Mouse (Mus musculus) layer of hippocampus, postnatal 10 days (tissue): Measurements from ENCODE around the gene Pou2f1. TPM values are rescaled to one million over a fixed set of nuclear protein-coding genes. Genes with fewer than 3 reads are reported as not detected.

Experiments
- DNase-seq, 2 experiments: peaks; one replicate each; pipeline ENCODE4 v3.0.0; 2021; ENCODE audit warnings: low spot score in 2 of 2
- total RNA-seq, 2 experiments: library from RNA; stranded (reverse); gene quantifications; 2 replicates each; pipeline ENCODE4 v1.2.3; 2021

Gene Pou2f1
- total RNA-seq, 2 experiments from 2014 or later: 18.6 to 22.2 TPM

DNA sequence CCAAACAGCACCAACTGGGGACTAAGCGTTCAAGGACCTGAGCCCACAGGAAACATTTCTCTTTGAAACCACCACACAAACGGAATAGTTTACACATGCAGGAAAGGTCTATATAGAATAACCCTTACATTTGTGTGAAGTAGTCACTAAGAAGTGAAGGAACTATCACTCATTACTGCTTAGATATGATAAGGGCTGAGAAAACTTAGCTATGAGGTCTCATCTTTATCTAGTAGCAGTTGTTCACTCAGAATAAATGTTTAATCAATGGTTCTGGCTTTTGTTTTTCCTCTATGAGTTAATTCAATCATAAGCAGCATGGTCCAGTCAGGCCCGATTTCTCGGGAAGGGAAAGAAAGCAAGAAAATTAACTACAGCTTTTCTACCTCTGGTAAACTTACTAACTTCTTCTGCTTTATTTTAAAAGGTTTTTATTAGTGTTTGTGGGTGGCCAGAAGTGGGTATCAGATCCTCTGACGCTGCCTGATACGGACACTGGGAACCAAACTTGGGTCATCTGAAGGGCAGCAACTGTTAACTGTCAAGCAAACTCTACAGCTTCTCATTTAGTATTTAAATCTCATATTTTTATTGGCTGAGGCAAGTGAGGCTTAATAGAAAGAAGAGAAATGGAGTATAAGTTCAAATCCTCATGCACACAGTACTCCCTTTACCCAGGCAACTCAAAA, 40.7 kb downstream of the Pou2f1 start:
- DNase-seq: no peak

DNA sequence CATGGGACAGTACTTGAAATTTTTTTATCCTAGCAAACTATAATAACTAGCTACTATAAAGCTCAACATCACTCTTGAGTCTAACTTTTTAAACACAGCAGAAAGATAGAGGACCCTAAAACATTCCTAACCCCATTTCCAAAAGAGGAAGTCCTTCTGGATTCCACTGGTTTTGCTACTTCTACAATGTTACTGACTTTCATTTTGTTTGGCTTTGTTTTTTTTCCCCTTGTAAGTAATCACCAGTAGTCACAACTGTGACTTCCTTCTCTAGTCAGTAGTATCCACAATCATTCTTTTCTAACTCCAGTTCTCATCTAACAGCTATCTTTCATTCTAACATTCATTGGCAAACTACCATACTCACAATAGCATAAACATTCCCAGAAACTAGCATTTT, 44.3 kb downstream of the Pou2f1 start:
- DNase-seq: no peak

DNA sequence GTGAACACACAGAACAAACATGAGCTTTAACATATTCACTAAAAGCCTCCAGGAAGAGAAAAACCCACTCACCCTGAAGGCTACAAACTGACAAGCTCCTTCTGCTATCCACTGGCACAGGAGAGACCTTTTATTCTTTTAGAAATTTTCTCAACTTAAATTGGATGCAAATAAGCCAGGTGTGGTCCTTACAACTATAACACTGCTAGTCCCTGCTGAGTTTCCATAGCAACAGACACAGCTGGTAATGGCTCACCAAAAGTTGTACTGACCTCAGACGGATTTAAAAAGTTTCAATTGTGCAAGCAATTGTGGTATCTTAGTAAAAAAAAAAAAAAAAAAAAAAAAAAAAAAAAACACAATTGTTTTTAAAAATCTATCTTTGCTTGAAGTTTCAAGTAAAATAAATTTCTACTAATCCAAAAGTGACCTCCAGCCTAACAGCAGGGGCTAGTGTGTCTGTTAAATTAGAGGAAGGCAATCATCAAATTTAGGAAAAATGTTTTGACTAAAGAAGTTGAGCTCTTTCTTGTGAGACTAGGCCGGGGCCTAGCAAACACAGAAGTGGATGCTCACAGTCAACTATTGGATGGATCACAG, 54.2 kb downstream of the Pou2f1 start:
- no peak for DNase-seq

DNA sequence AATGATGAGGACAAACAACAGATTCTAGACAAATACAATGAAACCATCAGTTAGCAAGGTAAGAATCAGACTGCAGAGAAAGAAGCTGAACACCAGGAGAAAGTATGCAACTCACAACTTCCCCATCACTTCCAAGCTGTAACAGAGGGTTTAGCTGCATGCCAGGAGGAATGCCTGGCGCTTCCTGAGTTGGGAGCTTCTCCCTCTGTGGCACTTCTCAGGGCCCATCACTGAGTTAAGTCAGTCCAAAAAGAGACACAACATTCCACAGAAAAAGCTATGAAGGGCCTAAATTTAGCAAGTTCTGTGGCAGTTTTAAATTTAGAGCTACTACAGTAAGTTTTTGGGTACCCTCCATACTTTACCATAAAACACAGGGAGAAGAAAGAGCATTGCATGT, 59.2 kb downstream of the Pou2f1 start:
- no peak for DNase-seq

DNA sequence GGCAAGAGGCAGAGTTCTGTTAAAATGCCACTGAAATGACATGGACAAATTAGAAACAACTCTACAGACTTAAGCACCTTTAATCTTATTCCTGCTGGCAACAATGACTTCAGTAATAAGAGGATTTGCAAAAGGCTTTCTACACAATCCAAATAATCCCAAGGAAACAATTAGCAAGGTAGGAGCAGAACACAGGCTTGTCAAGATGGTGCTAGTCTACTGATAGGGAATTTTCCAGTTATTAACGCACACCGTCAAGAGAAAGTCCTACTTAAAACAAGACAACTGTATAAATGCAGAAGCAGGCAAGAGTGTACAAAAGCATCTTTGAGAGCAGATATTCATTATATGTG, 67.0 kb downstream of the Pou2f1 start:
- DNase-seq: no peak

DNA sequence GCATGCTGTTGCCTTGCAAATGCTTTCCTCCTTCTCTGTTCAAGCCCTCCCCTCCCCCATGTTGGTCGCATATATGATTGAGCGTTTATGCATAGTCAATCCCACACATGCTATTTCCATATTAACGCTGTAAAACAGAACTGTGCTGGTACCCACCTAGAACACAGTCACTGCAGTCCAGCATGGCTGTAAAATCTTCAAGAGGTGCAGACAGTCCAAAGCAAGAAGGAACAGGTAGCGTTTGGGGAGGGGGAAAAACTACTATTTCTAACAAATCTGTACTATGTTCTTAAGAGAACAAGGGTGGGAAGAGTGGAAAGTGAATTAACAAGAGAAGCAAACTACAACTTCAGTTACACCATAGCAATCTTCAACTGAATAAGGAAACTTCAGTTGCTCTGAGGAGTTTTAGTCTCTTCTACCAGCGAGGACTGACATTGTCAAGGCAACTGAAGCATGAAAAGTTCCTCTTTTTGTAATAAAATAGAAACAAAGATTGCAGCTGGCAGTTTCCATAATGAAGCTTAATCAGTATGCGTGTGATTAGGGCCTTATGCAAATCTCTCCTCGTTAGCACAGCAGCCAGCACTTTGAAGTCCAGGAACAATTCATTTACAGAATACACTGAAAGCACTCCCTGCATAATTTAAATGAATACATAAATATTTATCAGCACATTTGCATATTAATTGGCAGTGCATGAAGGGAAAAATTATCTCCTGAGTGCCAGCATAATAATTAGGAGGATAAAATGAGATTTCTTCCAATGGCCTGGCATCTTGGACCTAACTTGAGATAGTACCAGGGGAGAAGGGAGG, 67.6 kb downstream of the Pou2f1 start:
- DNase-seq: peak; percentile 19 to 36

DNA sequence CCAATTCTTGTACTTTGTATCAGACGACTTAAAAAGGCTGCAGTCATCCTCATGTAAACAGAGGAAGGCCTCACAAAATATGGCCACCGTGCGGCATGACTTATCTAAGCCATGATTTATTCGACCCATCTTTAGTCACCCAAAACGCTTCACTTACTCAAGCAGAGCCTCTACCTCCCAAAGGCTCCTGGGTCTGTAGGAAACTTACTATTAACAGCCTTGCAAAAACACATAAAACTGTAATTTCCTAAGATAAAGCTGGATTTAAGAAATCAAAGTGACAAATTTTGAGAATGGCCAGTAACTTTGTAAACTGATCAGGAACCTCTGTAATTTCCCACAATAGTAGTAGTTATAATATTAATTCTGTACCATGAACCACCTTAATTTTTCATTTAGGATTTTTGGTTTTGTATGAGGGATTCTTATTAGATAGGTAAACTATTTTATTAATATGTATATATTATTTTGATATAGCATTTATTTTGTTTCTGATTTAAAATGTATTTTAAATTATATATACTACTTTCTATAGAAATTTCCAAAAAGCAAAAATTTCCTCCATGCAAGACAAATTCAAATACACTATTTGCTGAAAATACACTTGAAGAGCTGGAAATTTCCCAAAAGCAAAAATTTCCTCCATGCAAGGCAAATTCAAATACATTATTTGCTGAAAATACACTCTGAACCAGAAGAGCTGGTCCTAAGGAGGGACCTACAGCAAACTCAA, 68.4 kb downstream of the Pou2f1 start:
- no peak for DNase-seq

DNA sequence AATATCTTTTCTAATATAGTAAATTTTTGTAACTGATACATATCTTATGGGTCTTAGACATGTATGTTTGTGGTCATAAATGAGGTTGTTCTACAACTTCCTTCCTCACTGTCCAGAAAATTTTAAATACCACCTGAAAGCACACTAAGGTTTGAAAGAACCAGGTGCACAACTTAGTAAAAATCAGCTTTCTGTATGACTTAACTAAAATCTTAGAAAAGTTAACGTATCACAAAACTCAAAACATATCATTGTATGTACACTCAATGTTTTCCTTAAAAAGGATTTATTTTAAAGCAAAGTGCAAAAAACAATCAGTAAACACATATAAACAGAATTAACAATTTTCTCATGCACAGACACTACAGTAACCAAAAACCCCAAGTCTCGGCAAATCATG, 69.6 kb downstream of the Pou2f1 start:
- no peak for DNase-seq

DNA sequence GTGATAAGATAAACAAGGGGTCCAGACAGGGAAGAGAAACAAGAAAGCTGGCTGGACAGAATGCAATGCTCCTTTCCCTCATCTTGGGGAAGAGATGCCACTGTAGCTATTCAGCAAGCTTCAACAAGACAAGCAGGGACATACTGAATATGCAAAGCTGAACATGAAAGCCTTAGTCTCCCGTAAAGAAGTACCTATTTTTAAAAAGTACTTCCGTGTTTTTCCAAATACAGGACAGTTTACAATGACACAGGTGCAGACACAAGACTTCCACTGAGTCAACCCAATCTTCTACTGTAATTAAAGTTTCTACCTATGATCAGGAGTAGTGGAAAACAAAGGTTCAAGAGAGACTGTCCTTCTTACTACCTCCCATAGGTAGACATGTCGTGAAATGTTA, 72.0 kb downstream of the Pou2f1 start:
- DNase-seq: no peak

DNA sequence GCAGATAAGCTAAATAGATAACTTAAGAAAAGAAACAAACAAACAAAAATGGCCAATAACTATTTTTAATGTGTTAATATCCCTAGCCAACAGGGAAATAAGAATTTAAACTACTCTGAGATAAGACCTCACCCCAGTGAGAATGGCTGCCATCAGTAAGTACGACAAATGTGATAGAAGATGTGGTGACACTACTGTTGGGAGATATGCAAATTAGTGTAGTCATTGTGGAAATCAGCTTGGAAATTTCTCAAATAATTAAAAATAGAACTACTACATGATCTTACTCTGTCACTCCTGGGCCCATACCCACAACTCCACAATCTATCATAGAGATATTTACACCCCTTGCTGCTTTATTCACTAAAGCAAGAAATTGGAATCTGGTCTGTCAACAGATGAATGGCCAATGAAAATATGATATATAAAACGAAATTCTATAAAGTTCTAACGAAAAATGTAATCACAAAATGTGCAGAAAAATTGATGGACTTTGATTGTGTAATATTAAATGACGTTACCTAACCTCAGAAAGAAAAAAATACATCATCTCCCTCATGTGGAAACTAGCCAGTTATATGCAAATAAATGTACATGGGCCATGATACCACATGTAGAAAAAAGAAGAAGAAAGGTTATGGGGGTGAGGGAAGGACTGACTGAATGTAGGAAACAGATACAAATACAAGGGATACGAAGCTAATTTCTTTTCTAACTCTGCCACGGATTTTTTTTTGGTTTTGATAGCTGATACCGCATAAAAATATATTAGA, 74.8 kb downstream of the Pou2f1 start:
- DNase-seq: no peak

DNA sequence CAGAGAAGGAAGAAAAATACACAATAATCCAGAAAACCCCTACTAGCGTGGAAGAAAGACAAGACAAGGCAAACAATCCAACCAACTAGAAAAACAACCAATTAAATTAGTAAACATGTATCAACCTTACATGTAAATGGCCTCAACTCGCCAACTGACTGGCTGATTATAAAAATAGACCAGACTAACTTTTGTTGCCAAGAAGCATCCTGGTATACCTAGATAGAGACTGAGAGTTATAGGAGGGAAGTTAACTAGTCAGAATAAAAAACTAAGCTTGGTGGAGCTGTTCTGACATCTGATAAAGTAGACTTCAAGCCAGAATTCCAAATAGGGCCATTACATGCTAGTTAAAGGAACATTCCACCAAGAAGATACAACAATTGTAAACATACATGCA, 77.3 kb downstream of the Pou2f1 start:
- DNase-seq: no peak

DNA sequence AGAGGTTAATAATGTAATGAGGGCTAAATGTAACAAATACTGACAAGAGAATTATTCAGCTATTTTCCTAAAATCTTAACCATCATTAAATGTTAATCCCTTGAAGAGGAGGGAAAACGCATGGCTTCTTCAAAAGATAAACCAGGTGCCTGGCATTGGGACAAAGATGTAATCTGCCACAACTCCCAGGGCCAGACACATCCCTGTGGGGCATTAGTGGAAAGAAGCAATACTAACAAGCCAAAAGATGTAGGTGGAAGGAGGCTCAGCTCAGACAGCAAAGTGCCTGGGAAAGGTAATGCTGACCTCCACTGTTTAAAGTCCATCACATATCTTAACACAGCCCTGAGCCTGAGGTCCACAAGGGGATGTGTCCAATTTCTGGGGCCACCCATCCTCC, 80.0 kb downstream of the Pou2f1 start:
- DNase-seq: no peak

DNA sequence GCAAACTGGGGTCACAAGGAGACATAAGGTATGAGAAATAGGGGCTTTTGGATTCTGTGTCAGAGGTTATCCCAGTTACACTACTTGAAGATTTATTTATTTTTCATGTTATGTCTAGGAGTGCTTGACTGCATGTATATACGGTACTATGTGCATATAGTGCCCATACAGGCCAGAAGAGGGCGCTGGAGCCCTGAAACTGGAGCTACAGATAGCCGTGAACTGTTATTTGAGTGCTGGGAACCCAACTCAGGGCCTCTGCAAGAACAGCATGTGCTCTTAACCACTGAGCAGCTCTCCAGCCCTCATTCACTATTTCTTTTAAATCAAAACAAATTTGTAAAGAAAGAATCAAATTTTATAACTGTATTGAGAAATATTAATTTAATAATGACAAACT, 81.5 kb downstream of the Pou2f1 start:
- no peak for DNase-seq

DNA sequence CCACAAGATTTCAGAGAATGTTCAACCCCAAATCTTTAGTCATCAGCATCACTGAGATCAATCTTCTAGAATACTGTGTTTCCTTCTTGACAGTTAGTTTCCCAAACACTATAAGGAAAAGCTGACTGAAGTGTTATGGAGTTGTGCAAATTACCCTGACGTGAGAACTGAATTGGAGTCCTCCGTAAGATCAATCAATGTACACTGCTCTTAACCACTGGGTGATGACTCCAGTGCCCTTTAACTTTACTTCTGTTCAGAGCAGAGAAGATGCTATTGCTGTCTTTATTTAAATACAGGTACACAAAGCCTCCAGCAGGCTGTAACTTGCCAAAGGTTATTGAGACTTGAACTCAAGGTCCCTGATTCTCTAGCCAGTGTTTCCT, 88.1 kb downstream of the Pou2f1 start:
- DNase-seq: no peak

DNA sequence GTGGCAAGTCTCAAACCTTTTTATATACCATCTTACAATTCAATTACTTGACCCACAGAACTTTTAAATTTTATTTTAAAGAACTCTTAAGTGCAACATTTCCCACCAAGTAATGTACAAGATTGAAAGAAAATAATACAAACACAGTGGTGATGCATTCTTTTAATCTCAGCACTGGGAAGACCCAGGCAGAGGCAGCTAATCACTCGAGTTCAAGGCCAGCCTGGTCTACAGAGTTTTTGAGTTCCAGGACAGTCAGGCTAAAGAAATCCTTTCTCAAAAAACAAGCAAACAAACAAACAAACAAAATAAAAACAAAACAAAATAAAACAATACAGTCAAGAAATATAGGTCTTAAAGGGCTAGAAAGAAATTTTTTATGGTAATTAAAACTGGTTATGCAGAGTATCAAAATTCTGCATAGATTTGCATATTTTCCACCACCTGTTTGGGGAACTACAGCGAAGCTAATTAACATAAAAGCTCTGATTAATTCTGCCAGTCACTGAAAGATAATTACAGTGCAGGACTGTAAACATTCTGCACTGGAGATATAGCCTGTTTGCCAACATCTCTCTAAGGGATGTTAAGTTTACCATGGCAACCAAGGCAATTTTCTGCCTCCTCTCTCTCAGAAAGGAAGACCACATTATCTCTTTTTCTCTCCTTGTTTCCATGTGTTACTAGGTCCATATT, 88.6 kb downstream of the Pou2f1 start:
- DNase-seq: no peak

DNA sequence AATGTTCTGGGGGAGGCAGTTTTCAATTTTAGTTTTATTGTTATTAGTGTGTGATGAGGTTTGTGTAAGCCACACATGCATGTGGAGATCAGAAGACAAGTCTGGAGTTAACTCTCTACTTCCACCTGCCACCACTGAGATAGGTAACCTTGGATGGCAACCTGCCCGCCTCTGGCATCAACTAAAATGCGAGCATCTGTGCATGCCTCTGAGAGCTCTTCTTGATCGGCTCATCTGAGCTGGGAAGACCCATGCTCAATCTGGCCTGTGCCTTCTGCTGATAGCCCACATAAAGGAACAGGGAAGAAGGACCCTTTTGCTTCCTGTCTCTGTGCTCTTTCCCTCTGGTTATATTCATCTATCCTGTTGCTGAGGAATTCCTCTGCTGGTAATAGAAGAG, 93.0 kb downstream of the Pou2f1 start:
- no peak for DNase-seq

DNA sequence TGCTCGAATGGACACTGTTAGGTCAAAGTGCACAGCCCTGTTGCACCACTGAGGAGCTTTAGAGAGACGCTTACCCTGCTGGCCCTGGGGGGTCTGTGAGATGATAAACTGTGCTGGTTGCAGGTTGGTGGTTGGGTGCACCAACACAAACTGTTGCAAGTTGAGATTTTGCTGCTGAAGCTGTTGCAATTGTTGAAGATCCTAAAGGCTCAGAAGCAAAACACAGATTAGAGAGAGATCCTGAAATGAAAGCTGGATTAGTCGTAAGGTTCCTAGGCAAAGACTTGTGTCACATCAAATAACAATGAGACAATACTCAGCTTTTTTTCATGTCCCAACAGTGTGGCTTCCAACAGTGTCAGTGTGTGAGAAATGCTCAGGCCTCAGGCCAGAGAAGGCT, 93.7 kb downstream of the Pou2f1 start:
- DNase-seq: no peak

DNA sequence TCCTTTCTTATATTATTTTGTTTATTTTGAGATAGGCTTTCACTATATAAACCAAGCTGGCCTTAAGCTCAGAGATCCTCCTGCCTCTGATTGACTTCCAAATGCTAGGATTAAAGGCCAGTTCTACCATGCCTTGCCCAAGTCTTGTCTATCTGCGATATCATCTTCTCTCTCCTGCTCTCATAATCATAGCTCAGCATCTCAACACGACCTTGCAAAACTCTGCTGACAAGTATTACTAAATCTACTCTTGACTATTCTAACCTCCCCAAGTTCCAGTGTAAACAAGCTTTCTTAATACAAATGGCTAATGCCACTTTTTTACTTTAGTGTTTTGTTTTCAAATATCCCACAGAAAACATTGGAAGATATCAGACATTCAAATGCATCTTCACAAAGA, 94.3 kb downstream of the Pou2f1 start:
- DNase-seq: no peak

DNA sequence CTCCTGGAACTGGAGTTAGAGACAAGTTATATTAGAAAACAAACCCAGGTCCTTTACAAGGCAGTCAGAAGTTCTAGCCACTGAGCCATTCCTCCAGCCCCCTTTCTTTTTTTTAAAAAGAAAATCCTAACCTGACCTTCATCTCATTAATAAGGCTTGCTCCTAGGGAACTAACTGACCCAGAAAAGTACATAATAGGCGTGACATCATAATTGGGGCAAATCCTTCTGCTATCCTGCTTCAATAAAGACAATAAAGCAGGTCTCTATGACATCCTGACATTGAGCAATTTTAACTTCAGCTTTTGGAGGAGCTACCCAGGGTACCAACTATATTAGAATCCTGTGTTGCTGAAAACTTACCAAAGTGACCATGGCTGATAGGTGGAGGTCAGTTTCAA, 98.9 kb downstream of the Pou2f1 start:
- DNase-seq: no peak

DNA sequence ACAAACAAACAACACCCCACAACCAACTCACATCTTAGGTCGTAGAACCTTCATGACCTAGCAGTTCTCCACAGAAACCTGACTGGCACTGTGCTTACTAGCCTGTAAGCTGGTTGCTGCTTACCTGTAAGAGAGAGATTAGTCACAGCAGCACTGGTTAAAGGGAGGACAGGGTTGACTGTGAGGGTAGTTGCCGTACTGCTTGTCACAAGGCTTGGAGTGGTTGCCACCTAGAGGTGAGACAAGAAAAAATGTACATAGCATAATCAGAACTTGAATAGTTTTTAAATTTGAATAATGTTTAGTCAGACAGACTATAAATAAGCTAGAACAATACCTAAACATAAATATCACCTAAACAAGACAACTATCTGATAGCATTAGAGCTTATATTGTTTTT, 110.8 kb downstream of the Pou2f1 start:
- DNase-seq: no peak
